Mouse (Mus musculus): ENCODE measurements around the gene Gm45808. TPM values are rescaled to one million over a fixed set of nuclear protein-coding genes. Genes with fewer than 3 reads are reported as not detected.
"Not testable (repeated sequence)": the region's sequence is repeated elsewhere in the genome, so short reads cannot be mapped to it uniquely, and the experiment has no call there.

Gene Gm45808
- total RNA-seq, 2 experiments from 2014 or later, result 3.8 to 6.4 TPM

DNA sequence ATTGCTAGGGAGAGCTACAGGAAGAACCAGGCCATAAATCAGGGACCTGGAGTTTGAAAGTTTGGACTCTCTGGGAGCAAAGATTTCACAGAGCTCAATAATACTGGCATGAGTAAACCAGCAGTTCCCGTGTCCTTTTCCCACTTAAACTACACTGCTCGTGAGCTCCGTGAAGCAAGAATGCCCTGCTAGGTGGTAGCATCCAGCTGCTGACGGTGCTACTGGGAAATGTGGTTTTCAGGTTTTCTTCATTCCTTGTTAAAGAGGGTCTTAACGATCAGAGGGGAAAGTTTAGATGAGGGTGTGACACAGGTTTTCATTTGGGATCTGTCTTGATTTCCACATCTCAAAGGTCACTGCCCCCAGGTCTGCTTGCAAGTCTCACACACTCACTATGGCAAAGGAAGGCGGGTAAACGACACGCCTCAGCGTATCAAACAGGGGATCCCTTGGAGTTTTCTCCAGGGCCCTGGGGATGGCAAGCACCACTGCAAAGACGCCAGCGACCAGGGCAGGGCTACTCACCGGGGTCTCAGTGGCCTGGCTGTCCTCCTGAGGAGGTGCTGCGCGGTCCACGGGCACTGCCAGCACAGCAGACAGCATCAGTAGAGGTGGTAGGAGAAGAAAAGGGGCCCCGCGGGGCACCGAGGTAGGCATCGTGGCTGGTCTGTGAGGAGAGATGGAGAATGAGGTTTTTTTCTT, 22.7 kb upstream of the Gm45808 start:
- no peak for DNase-seq

DNA sequence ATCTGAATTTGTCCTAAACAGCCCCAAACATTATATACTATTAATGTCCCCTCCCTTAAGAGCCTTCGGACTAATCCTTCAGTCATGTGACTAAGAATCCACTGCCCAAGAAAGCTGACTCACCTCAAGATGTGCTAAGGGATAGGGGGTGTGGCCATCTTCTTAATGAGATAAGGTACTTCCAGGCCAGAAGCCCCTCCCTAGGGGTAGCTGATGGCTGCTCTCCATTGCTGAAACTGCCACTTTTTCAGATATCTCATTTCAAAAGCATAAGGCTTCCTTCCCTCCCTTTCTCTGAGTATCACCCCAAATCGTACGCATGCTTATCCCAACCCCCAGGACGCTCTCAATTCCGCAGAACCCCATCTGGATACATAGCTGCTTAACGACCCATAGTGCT, 21.9 kb upstream of the Gm45808 start:
- no peak for DNase-seq

DNA sequence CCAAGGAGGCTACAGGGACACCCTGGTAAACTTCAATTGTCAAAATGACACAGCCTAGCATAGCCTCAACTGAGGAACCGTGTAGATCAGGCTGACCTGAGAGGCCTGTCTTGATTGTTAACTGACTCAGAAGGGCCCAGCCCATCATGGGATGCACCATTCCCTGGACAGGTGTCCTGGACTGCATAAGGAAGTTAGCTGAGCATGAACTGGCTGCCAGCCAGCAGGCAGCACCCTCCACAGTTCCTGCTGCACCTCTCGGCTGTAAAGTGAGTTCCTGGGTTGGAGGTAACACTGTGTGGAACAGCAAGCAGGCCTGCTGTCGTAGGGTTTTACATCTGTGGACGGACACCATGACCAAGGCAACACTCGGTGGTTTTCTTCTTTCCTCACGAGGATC, 21.0 kb upstream of the Gm45808 start:
- no peak for DNase-seq

DNA sequence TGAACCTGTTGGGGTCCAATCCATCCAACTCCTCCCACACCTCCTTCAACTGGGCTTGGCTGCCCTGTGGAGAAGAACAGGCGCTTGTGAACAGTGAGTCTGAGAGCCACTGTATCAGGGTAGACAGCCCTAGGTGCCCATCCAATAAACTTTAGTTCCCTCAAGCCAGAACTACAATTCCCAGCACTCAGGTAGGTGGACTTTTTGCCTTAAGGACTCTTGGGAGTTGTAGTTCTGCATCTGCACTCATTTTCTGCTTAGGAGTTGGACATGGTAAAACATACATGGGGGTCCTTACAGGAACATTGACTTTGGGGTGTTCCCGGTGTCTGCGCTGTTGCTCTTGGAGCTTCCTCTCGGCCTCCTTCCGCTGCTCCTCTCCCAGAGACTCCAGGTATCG, 11.8 kb upstream of the Gm45808 start:
- DNase-seq, result no peak

DNA sequence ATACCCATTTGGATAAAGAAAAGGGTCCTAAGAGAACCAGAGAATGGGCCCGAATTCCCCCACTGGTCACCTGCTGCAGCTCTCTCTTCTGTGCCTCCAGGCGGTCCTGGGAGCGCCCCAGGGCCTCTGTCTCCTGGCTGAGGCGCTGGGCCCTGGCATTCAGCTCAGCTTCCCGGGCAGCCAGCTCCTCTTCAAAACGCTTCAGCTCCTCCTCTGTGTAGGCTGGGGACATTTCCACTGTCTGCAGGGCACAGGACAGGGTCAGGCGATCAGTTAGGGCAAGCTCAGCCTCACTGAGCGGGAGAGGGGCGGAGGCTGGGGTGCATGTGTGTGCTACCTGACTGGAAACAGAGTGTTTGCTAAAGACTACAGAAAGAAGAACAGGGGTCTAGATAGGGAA, 7.9 kb upstream of the Gm45808 start:
- no peak for DNase-seq

DNA sequence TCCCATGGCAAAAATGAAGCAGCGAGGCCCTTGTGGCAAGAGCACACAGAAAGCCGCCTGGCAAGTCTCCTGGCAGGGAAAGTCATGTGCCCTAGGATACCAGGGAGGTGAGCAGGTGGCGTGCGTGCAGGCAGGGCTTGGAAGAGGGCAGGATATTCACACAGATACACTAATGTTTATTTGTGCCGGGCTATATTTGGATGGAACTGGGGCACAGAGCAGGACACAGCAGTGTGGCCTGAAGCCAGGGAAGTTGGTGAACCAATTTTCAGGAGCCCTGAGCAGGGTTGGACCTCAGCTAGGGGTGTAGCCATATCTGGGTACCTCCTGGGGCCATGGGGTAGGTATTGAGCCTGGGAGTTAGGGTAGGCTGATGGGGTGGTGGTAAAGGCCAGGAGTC, 6.3 kb upstream of the Gm45808 start:
- no peak for DNase-seq

DNA sequence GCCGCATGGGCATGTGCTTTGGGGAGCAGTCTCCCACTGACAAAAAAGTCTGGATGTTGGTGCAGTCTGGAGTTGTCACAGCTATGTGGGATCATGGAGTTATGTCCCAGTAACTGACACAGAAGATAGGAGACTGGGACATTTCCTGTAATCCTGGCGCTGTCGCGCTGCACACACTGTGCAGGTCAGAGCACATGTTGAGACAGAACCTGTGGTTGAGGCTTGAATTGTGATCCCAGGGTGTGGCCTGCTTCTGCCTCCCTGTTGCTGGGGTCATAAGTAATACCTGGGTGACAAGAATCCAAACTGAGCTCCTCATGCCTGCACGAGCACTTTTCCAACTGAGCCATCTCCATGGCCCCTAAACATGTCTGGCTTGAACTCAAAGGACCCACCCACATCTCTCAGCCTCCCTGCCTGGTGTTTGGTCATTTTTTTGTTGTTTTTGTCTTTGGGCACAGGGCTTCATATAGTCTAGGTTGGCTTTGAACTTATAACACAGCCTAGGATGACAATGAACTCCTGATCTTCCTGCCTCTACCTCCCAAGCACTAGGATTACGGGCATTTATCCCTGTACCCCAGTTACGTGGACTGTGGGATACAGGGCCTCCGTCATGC, 5.7 kb upstream of the Gm45808 start:
- DNase-seq, result no peak

DNA sequence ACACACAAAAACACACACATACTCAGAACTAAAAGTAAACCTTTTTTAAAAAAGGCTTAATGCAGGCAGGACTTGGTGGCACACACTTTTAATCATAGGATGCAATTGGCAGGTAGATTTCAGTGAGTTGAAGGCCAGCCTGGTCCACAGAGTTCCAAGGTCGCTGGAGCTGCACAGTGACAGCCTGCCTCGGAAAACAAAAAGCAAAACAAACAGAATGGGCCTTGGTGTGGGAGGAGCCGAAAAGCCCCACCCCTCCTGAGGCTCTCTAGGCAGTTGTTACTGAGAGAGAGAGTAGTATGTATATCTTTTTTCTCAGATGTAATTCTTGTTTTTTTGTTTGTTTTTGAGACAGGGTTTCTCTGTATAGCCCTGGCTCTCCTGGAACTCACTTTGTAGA, 4.7 kb upstream of the Gm45808 start:
- DNase-seq, result no peak

DNA sequence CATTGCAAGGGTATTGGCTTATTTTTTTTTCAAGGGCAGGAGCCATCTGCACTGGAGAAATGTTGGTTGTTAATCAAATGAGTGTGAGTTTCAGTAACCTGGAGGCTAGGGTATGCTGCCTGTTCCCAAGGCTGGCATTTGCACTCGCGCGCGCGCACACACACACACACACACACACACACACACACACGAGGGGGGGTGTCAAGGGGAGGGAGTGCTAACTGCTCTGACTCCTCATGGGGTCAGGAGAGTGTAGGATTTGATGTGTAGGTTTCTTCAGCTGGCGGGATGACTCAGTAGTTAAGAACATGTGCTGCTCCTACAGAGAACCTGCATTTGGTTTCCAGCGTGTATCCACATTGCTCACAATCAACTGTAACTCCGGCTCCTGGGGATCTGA, 4.2 kb upstream of the Gm45808 start:
- DNase-seq, result no peak

DNA sequence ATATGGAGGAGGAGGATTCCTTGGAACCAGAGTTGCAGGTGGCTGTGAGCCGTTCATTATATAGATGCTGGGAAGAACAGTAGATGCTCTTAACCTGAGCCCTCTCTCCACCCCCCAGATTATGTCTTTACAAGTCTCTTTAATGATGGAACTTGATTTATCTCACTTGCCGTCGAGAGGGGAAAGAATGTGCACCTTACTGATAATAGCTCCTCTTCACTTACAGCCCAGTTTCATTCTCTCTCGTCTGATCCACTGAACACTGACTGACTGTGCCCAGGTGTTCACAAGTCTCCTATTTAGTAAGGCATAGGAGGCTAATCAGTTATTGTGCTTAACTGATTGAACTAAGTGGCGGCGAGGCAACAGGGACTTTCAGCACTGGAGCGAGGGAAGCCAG, 3.0 kb upstream of the Gm45808 start:
- DNase-seq, result no peak

DNA sequence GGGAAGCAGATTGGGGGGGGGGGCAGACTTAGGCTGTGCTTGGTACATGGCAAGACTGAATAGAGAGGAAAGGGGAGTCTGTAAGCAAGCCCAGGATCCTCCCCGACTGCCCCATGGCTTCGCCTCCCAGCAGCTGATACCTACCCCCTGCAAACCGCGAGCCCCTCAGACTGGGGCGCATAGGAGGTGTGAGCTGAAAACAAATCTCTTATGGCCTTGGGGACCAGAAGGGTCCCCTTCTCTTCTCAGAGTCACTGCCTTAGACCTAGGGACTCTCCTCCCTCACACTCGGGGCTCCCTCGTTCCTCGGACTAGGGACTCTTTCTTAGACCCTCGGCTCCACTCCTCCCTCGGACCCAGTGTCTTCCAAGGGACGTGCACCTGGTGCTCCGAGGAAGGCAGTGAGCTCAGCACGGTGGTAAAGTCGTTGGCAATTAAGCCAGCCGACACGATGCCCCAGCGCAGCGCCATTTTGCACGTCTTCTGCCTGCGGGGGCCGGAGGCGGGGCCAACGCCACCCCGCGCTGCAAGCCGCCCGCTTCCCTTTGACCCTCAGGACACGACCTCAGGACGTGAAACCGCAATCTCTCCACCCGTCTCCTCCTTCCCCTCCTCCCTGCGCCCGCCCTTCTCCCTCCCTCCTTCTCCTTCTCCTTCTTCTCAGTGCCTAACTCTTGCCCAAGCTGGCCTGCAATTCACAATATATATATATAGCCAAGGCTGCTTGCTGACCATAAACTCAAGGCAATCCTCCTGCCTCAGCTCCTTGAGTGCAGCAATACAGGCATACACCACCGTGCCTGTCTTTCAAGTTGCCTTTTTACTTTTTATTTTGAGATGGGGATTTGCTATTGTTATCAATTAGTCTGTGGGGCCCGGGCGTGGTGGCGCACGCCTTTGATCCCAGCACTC, 1.9 kb upstream of the Gm45808 start, which contains the start of gene Dhdh:
Gene Dhdh, minus strand, starts transcription at position 513 of the 912 bp plus-strand sequence.
- DNase-seq, result peak; percentile 67

DNA sequence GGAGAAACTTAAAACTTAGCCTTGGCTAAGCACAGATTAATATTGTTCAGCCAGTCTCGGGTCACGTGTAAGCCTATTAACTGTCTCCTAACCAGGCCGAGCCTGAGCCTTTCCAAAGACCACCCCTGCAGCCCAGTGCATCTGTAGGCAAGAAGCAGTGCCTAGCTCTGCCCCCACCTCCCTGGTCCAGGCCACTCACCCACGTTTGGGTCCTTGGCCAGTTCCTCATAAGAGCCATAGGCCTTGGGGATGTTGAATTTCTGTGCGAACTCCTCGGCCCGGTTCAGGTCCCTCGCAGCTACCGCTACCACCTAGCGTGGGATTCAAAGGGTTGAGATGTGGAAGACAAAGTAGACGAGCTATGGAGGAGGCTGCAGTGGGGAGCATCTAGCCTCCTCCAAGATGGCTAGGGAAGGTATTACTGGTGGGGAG, 1.3 kb upstream of the Gm45808 start:
- no peak for DNase-seq

DNA sequence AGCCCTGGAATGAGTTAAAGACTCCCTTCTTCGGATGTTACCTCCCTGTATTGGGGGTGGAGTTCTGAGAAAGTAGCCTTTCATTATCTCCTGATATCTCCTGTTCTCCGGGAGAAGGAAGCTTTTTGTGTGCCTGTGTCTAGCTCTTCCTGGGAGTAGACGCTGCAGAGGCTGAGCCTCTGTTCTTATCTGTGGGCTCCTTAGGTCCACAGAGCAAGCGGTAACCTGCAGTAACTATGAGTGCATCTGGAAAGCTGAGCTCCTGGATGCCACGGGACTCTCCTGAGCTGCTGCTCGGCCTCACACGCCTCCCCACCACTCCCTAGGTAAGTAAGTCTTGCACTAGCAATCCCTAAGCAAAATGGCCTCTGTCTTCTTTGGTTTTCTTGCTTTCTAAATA, 453 bp downstream of the Gm45808 start:
- DNase-seq, result no peak

DNA sequence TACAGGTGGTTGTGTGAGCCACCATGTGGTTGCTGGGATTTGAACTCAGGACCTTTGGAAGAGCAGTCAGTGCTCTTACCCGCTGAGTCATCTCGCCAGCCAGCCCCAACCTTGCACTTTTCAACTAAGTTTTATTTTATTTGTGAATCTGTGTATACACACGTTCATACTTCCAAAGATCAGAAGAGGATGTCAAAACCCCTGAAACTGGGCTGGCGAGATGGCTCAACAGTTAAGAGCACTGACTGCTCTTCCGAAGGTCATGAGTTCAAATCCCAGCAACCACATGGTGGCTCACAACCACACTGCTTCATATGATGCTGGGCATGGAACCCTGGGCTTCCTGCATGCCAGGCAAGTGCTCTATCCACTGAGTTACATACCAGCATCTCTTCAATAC, 1.6 kb downstream of the Gm45808 start:
- DNase-seq, result not testable (repeated sequence)

DNA sequence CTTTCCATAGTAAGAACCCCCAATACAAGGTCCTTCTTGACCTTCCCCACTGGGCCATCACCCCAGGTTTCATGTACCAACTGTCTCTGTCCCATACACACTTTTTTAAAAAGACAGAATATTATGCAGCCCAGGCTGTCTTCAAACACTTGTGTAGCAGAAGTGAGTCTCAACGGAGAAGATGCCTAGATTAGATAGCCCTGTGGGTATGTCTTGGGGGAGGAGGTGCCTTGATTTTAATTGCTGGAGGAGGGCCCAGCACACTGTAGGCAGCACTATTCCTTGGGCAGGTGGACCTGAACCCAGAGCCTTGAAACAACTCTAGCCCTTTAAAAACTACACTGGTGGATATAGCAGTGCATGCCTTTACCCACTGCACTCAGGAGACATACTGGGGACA, 4.4 kb downstream of the Gm45808 start:
- no peak for DNase-seq

DNA sequence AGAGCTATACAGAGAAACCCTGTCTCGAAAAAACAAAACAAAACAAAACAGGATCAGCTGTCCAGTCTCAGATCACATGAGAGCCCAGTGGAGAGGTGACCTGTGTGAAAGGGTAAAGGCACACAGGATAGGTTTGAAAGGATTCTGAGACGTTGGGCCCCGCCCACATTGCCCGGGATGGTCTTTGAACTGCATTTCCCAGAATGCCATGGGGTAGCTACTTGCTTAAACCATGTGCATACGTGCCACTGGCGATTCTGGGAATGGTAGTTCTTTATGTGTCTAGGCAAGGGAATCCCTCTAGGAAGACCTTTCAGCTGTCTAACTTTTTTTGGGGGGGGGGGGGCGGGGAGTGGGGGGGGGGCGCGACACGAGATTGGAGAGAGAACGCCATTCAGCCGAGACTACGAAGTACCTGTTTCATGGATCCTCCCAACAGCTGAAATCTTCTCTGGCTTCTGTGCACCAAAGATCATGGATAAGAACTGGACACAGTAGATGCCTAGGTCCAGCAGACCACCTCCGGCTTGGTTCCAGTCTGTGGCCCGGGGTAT, 5.2 kb downstream of the Gm45808 start, which contains the start of gene Tulp2:
Gene Tulp2, plus strand, starts transcription at position 504 of the 554 bp plus-strand sequence.
- DNase-seq, result peak; percentile 53

DNA sequence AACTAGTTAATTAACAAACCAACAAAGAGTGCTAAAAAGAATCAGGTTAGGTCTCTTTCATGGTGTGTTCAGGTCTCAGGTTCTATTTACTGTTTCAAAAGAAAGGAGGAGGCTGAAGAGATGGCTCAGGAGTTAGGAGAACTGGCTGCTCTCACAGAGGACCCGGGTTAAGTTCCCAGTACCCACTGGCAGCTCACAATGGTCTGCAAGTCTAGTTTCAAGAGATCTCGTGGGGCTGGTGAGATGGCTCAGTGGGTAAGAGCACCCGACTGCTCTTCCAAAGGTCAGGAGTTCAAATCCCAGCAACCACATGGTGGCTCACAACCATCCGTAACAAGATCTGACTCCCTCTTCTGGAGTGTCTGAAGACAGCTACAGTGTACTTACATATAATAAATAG, 6.3 kb downstream of the Gm45808 start:
- DNase-seq, result not testable (repeated sequence)

DNA sequence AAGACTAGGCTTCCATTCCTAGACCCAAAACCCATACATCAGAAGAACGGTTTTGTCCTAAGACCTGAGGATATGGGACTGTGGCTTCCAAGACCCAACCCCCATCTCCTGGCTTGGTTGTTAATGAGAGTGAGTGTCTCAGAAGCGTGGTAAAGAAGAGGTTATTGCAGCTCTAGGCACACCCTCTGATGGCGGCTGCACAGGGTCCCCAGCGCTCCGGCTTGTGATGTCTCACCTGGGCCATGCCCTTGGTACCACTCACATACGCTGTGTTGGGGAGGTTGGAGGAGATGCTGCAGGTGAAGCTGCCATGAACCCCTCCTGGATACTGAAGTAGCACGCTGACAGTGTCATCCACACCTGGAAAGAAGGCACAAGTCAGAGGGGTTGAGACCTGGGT, 7.8 kb downstream of the Gm45808 start:
- DNase-seq, result no peak

DNA sequence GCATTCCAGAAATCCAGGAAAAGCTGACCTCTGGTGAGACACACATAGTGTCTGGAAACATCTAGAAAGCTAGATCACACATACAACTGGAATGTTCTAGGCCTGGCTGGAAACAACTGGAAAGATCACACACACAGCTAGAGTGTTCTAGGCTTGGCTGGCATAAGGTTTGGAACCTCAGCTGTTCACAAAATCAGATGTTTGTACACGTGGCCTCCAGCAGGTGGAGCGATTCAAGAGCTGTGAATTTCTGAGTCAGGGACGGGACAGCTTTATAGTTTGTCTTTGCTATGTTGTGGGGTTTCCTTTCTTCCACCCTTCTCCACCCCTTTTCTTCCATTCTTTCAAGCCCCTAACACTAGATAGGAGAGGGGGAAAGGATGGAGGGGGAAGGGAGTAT, 9.6 kb downstream of the Gm45808 start:
- no peak for DNase-seq

DNA sequence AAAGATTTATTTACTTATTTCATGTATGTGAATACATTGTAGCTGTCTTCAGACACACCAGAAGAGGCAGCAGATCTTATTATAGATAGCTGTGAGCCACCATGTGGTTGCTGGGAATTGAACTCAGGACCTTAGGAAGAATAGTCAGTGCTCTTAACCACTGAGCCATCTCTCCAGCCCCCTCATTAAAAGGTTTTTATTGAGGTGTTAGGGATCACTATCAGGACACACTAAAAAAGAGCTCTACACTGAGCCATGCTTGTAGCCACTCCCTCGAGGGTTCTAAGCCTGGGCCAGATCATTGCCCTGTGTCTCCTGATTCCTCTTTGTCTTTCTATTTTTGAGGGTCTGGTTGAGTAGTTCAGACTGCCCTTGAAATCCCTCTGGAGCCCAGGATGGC, 10.2 kb downstream of the Gm45808 start:
- no peak for DNase-seq

DNA sequence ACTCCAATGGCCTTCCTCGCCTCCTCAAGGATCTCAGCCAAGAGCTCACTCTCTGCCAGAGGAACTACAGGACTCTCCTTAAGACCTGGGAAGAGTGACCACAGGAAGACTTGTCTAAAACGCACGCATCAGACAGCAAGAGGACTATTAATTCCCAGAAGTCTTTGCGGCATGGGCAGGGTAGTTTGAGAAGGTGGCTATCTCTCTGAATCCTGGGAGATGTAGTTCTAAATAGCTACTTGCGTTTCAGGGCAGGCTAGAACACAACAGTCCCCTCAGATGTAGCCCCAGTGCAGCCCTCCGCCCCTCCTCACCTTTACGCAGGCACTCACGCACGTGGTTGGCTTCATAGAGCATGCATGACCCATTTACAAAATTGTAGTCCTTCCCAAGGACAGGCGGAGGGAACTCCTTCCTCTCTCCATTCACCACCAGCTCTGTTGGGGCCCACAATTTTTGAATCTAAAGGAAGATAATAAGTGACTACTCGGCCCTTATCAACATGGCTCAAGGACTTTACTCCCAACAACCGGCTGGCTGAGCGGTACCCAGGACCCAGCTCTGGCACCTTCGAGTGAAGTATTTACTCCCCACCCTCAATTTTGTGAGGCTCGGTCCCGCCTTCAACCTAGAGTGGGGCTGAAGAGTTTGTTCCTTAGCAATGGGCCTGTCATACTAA, 11.2 kb downstream of the Gm45808 start:
- DNase-seq, result no peak

DNA sequence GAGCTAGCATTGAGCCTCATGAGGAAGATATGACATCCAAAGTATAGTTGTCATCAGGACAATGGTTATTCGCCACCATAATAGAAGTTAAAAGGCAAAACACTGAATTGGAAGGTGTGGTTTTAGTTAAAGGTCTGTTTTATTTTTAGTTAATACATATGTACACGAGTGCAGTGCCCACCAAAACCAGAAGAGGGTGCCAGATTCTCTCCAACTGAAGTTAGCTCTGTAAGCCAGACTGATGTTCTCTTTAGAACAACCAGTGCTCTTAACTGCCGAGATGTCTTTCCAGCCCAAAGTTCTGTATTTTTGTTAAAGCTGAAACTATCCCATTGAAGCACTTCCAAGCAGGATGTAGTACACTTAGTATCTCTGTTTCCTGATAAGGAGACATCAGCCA, 15.7 kb downstream of the Gm45808 start:
- DNase-seq, result peak; percentile 74

All from gastrocnemius, postnatal 10 days (tissue).